Mouse (Mus musculus): ENCODE results near the gene Sdhd. TPM values are rescaled to one million over a fixed set of nuclear protein-coding genes. Genes with fewer than 3 reads are reported as not detected.

Sdhd gene
- polyA plus RNA-seq, 1 experiment from 2014 or later = 243 TPM

GRCm38 (mm10) chr9:50569599-50570525 is 33.8 kb downstream of the Sdhd start:
- H3K36me3 ChIP-seq = no peaks in the 10 kb centered on the region
- H3K9ac ChIP-seq = no peak overlapping the region
- WGBS = 81% methylated on average over 10 of the region's 10 CpGs
- ATAC-seq (ENCODE audit: low read depth) = no peak
- H3K4me3 ChIP-seq = no peak overlapping the region
- H3K4me2 ChIP-seq = no peak overlapping the region
- H3K27ac ChIP-seq (replicated peaks) = no peak overlapping the region
- H3K9me3 ChIP-seq = no peaks in the 10 kb centered on the region
- no peaks in the 10 kb centered on the region for H3K4me1 ChIP-seq (replicated peaks)
- H3K27me3 ChIP-seq = no peaks in the 10 kb centered on the region

DNA sequence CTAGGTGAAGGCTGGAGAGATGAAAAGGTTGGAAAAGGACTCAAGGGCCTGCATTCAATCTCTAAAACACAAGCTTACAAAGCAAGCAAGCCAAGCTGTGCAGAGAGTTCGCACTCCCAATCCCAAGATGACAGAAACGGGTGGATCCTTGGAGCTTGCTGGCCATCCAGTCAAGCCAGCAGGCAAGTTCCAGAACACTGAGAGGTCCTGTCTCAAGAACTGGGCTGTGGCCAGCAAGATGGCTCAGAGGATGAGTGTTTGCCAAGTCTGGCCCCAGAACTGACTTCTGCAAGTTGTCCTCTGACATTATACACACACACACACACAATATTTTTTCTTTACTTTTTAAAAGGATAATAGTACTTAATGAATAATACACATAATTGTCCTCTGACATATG is 35.7 kb downstream of the Sdhd start:
- 91% methylated on average over 2 of the region's 2 CpGs for WGBS
- no peak overlapping the region for H3K27ac ChIP-seq (replicated peaks)
- no peak for ATAC-seq (ENCODE audit: low read depth)
- no peak overlapping the region for H3K4me3 ChIP-seq
- H3K4me1 ChIP-seq (replicated peaks) = no peaks in the 10 kb centered on the region
- no peak overlapping the region for H3K4me2 ChIP-seq
- H3K9ac ChIP-seq = no peak overlapping the region
- H3K9me3 ChIP-seq = no peaks in the 10 kb centered on the region
- no peaks in the 10 kb centered on the region for H3K27me3 ChIP-seq
- no peaks in the 10 kb centered on the region for H3K36me3 ChIP-seq

- Histone ChIP-seq H3K4me3 (no peak overlapping the region), H3K4me2 (no peak overlapping the region), H3K9me3 (no peaks in the 10 kb centered on the region), H3K27me3 (no peaks in the 10 kb centered on the region), H3K27ac (replicated peaks) (no peak overlapping the region), H3K9ac (no peak overlapping the region), H3K36me3 (no peaks in the 10 kb centered on the region), H3K4me1 (replicated peaks) (no peaks in the 10 kb centered on the region)
- ATAC-seq (ENCODE audit: low read depth) = no peak
- WGBS = 92% methylated on average over 4 of the region's 4 CpGs
These were observed 36.2 kb downstream of the Sdhd start for GRCm38 (mm10) chr9:50567372-50567771.

DNA sequence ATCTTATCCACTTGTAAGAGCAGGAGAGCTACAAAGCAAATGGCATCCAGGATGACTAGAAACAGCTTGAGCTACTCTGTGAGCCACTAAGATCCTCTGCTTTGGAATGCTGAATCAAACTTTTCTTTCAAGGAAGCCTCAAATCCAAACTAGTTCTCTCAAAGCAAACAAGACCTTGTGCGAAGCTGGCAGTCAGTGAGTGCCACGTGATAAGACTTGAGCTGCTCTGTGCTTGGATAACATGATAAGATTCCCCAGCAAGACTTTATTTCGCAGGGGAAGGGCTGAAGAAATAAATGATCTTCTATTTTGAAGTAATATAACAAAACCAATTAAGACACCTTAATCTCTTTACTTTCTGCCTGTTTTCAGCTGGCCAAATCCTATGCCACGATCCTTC is 37.7 kb downstream of the Sdhd start:
- Histone ChIP-seq H3K27me3 (no peaks in the 10 kb centered on the region), H3K9me3 (0 out of 2 replicates have a peak, but pooled peaks cover 5% of the 10 kb centered on the region), H3K27ac (replicated peaks) (no peak overlapping the region), H3K4me3 (no peak overlapping the region), H3K4me1 (replicated peaks) (no peaks in the 10 kb centered on the region), H3K4me2 (no peak overlapping the region), H3K9ac (no peak overlapping the region), H3K36me3 (no peaks in the 10 kb centered on the region)
- 82% methylated on average over 4 of the region's 4 CpGs for WGBS
- no peak for ATAC-seq (ENCODE audit: low read depth)

DNA sequence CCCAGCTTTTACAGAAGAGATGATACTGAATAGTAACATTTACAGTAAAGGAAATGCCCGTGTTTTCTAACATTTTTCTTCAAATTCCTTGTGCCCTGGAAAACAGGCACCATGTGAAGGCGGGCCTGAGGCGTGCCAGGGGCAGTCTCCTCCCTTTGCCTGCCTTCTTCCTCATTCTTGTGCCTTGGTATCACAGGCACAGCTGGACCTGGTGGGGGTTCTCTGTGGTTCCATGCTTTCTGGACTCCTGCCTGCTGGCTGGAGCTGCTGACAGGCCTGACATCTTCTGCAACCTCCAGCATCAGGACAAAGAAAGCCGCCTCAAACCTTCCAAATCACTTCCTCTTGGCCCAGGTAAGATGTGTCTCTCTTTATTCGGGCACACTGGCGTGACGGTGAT is 38.4 kb downstream of the Sdhd start:
- no peak for ATAC-seq (ENCODE audit: low read depth)
- Histone ChIP-seq H3K9ac (no peak overlapping the region), H3K27ac (replicated peaks) (no peak overlapping the region), H3K4me2 (no peak overlapping the region), H3K4me1 (replicated peaks) (no peaks in the 10 kb centered on the region), H3K4me3 (no peak overlapping the region), H3K36me3 (no peaks in the 10 kb centered on the region), H3K9me3 (0 out of 2 replicates have a peak, but pooled peaks cover 5% of the 10 kb centered on the region), H3K27me3 (no peaks in the 10 kb centered on the region)
- 81% methylated on average over 7 of the region's 7 CpGs for WGBS

DNA sequence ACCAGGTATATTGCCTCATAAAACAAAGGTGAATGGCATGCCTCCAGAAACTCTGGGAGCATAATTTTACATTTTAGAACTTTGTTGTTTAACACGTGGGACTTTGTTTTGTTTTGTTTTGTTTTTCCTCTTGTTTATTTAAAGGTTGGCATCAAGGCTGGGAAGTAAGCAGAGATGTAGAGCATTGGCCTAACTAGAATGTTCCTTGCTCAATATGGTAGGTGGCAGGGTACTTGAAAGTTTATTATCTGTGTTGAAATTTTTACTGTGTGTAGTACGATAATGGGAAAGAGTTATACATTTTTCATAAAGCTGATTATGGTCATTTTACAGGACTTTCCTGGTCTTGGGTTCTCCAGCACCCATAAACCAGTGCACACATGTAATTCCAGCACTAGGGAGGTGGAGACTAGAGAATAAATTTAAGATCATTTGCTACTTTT is 41.7 kb downstream of the Sdhd start:
- WGBS = 90% methylated on average over 2 of the region's 2 CpGs
- no peaks in the 10 kb centered on the region for H3K36me3 ChIP-seq

DNA sequence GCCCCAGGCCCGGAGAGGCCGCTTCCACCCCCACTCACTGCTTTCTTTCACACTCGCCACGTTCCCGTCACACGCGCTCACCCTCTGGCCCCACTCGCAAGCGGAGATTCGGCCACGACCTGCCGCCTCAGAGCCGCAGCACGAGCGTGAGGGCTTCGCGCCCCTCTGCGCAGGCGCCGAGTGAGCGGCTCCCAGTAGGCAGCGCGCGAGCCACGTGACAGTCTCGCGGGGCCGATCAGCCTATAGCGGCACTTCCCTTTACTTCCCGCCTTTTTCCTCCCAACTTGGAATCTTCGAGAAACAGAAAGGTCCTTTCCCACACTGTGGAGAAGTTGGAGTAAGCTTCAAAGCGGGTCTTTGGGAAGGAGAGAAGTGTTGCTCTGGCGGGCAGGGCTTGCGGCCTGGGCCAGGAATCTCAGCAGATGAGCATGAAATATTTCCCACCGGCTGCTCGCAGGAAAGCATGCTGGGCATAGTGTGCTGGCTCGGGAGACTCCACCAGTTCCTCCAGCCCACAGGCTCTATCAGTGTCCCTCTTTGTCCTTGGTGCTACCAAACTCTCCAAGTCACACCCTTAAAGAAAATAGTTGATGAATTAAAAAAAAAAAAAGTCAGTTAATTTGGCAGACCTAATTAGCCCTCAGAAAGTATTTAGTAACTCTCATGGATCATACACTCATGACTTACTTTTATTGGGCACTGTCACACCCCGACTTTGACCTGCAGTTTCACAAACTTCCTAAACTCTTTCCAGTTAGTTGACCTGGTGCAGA is 42.3 kb downstream of the Sdhd start, which contains the start of gene Tex12:
Gene Tex12 (minus strand): TSS at position 181 of the 773 bp plus-strand sequence.
- no peaks in the 10 kb centered on the region for H3K4me1 ChIP-seq (replicated peaks)
- H3K27me3 ChIP-seq = no peaks in the 10 kb centered on the region
- no peaks in the 10 kb centered on the region for H3K36me3 ChIP-seq
- ATAC-seq (ENCODE audit: low read depth) = no peak
- no peak within 1 kb of the TSS for H3K9ac ChIP-seq
- no peak within 1 kb of the TSS for H3K27ac ChIP-seq (replicated peaks)
- H3K4me2 ChIP-seq = no peak within 1 kb of the TSS
- WGBS = 87% methylated on average over 38 of the region's 38 CpGs
- no peak within 1 kb of the TSS for H3K4me3 ChIP-seq
- 0 out of 2 replicates have a peak, but pooled peaks cover 5% of the 10 kb centered on the region for H3K9me3 ChIP-seq

More for the DNA sequence above, 41.7 kb downstream of the Sdhd start:
- no peak overlapping the region for H3K4me3 ChIP-seq
- H3K4me1 ChIP-seq (replicated peaks) = no peaks in the 10 kb centered on the region
- no peaks in the 10 kb centered on the region for H3K27me3 ChIP-seq
- no peak overlapping the region for H3K9ac ChIP-seq
- 0 out of 2 replicates have a peak, but pooled peaks cover 5% of the 10 kb centered on the region for H3K9me3 ChIP-seq
- ATAC-seq (ENCODE audit: low read depth) = no peak
- H3K27ac ChIP-seq (replicated peaks) = no peak overlapping the region
- H3K4me2 ChIP-seq = no peak overlapping the region

DNA sequence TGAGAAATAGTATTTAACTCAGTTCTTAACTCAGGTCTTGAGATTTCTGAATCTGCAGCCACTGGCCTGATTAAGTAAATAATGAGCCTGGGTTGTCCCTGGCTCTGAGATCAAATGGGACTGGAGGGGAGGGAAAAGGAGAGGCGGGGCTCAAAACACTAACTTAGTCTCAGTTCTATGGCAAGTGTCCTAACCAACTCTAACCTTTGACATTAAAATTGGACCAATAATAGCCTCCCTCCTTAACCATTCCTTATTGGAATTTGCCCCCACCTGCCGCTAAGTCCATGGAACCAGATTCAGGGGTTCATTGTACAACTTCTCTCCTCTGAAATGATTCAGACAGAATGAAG is 48.5 kb downstream of the Sdhd start, which contains the start of gene Bco2:
Gene Bco2 (minus strand): TSS at position 88 of the 353 bp plus-strand sequence.
- H3K9me3 ChIP-seq = no peaks in the 10 kb centered on the region
- no peaks in the 10 kb centered on the region for H3K27me3 ChIP-seq
- no peaks in the 10 kb centered on the region for H3K36me3 ChIP-seq
- peak; percentile 56; the same call in 1 of the 2 replicates for ATAC-seq (ENCODE audit: low read depth)
- 3% methylated on average over 2 of the region's 2 CpGs for WGBS
- peak within 1 kb of the TSS; percentile 87 for H3K27ac ChIP-seq (replicated peaks)
- peak within 1 kb of the TSS; percentile 32 for H3K4me3 ChIP-seq
- peak within 1 kb of the TSS; percentile 53 for H3K4me2 ChIP-seq
- peaks cover 19% of the 10 kb centered on the region for H3K4me1 ChIP-seq (replicated peaks)
- peak within 1 kb of the TSS; percentile 60 for H3K9ac ChIP-seq

DNA sequence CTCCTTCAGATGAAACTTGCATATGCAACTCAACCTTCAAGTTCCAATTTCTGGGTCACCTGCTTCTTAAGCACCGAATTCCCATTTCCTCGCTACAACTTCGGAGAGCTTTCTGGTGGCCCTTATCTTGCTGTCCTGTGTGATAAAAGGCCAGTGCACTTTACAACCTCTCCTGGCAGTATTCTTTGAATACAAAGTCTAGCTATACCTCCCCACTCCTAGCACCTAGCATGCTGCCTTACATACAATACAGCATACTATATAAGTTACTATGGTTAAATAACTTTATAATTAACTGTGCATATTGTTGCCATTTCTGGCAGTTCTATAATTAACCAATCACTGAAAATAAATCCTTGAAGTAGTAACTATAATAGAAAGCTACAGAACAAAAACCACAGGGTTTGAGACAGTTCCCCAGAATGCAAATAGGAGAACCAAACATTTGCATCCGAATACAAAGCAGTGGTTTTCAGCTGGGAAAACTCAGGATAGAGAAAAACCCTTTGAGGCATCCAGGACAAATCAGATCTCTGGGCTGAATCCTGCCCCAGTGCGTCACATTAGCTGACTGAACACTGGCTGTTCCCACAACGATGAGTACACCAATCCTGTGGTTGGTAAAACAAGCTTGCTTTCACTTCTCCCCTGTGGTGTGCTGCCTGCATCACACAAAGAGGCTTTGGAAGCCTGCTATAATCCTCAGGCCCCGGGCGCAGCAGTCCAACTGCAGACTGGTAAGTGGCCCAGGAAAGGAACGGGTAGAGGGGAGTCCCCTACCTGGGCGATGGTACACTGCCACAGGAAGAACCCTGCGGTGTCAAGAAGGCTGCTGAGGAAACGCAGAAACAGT is 49.1 kb downstream of the Sdhd start, which contains the start of gene Il18:
Gene Il18 (plus strand): TSS at position 587 of the 853 bp plus-strand sequence.
- peak; percentile 96 for ATAC-seq (ENCODE audit: low read depth)
- Histone ChIP-seq H3K4me1 (replicated peaks) (peaks cover 19% of the 10 kb centered on the region), H3K27me3 (no peaks in the 10 kb centered on the region), H3K4me2 (peak within 1 kb of the TSS; percentile 53), H3K27ac (replicated peaks) (peak within 1 kb of the TSS; percentile 87), H3K4me3 (peak within 1 kb of the TSS; percentile 32), H3K9me3 (no peaks in the 10 kb centered on the region), H3K9ac (peak within 1 kb of the TSS; percentile 60), H3K36me3 (no peaks in the 10 kb centered on the region)
- WGBS = 18% methylated on average over 12 of the region's 12 CpGs

DNA sequence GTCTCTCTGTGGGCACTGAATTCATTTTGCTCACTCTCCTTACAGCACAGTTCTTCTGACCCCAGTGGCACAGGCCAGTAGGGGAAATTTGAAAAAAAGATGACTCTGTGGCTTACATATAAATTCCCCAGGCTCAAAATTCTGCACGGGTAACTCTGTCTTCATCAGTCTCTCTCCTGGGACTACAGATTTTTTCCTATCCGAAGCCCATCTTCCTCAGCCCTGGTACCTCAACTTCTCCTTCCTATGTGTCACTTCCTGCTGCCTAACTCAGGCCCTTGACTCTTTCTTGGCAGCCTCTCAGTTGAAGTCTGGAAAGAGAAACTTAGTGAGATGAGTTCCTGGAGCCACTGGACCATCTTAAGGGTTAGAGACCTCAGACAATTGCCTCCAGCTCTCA is 50.1 kb downstream of the Sdhd start:
- Histone ChIP-seq H3K9me3 (no peaks in the 10 kb centered on the region), H3K4me3 (no peak overlapping the region), H3K27me3 (no peaks in the 10 kb centered on the region), H3K36me3 (no peaks in the 10 kb centered on the region), H3K27ac (replicated peaks) (no peak overlapping the region), H3K4me1 (replicated peaks) (peaks cover 19% of the 10 kb centered on the region), H3K4me2 (no peak overlapping the region), H3K9ac (no peak overlapping the region)
- WGBS = 76% methylated on average over 2 of the region's 2 CpGs
- no peak for ATAC-seq (ENCODE audit: low read depth)

DNA sequence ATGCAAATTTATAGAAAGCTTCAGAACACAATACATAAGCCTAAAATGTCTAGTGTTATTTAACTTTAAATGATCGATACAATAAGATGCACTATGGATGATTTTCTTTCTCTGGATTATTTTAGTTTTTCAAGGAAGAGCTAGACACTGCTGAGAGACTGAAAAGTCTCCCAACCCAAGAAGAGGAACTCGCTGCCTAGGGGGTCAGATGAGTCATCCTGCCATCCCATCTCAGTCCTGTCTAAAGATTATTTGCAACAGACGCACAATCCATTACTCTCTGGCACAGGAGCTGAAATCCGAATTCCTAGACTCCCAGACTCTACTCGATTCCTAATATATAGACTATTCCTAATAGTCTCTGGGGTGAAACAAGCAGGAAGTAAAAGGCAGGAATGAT is 51.4 kb downstream of the Sdhd start:
- H3K9me3 ChIP-seq = no peaks in the 10 kb centered on the region
- no peak overlapping the region for H3K9ac ChIP-seq
- ATAC-seq (ENCODE audit: low read depth) = no peak
- no peak overlapping the region for H3K4me2 ChIP-seq
- H3K27ac ChIP-seq (replicated peaks) = no peak overlapping the region
- peaks cover 19% of the 10 kb centered on the region for H3K4me1 ChIP-seq (replicated peaks)
- H3K4me3 ChIP-seq = no peak overlapping the region
- WGBS = 87% methylated on average over 5 of the region's 5 CpGs
- no peaks in the 10 kb centered on the region for H3K36me3 ChIP-seq
- no peaks in the 10 kb centered on the region for H3K27me3 ChIP-seq
